Mouse (Mus musculus): ENCODE measurements around the gene Rab11fip4. TPM values are rescaled to one million over a fixed set of nuclear protein-coding genes. Genes with fewer than 3 reads are reported as not detected.

Gene Rab11fip4
- polyA plus RNA-seq, 1 experiment from 2014 or later, result 0.31 TPM

DNA sequence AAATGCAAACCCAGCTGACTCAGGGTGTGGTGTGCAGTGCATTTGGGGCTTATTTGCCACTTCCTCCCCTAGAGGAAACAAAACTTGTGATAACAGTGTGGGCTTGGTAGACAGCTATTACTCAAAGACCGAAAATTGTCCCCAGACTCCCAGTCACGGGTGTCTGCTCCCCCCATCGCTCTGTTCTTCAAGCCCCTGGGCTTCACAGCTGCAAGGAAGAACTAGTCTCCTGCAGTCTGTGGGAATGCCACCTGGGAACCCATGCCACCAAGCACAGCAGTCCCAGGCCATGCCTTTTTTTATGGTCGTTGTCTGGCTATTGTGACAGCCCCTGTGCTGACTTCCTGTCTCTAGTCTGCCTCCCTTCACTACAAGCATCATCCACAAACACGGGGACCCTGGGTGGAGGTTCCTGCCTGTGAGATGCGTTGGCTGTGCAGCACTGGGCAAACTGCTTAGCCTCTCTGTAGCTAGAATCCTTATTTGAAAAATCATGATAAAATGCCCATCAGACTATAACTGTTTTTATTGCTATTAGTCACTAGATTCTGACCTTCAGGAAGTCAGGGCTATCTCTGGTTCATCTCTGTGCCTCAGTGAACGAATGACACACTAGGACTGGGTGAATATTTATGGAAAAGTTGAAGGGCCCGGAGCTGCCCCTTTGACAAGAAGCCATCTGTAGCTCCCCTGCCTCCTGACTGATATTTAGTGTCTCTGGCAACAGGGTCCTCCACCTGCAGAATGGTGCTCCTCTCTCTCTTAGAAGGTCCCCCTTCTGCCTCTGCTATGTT lies 50.1 kb downstream of the Rab11fip4 start:
- Histone ChIP-seq H3K9me3 (no peaks in the 10 kb centered on the region), H3K27ac (replicated peaks) (no peak overlapping the region), H3K27me3 (replicated peaks) (peaks cover 23% of the 10 kb centered on the region), H3K4me2 (no peak overlapping the region), H3K9ac (no peak overlapping the region), H3K4me1 (peaks cover 29% of the 10 kb centered on the region), H3K4me3 (no peak overlapping the region), H3K36me3 (no peaks in the 10 kb centered on the region)
- ATAC-seq (ENCODE audit: extremely low read depth, insufficient number of reproducible peaks, low FRiP score, low TSS enrichment), result no peak
- 44% methylated on average over 8 of the region's 8 CpGs for WGBS

DNA sequence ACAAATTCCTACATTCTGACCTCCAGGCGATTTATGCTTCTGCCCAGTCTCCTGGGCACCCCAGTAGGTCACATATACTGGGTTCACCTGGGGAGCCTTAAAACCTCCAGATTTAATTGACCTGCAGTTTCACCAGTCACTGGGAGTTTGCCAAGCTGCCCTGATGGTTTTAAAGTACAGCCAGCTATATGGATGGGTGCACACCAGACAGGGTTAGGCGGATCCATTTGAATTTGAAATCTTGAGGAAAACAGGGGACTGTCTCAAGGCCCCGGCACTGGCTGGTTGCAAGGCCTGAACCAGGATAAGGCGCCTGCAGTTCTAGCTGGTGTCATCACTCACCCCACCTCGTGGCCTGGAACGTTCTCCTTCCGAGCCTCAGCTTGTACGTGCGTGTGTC lies 52.7 kb downstream of the Rab11fip4 start:
- Histone ChIP-seq H3K27me3 (replicated peaks) (peaks cover 41% of the 10 kb centered on the region), H3K4me1 (peaks cover 42% of the 10 kb centered on the region), H3K4me3 (no peak overlapping the region), H3K9ac (no peak overlapping the region), H3K4me2 (no peak overlapping the region), H3K36me3 (no peaks in the 10 kb centered on the region), H3K27ac (replicated peaks) (no peak overlapping the region), H3K9me3 (no peaks in the 10 kb centered on the region)
- ATAC-seq (ENCODE audit: extremely low read depth, insufficient number of reproducible peaks, low FRiP score, low TSS enrichment), result no peak
- whole genome bisulfite sequencing, result 66% methylated on average over 9 of the region's 9 CpGs

DNA sequence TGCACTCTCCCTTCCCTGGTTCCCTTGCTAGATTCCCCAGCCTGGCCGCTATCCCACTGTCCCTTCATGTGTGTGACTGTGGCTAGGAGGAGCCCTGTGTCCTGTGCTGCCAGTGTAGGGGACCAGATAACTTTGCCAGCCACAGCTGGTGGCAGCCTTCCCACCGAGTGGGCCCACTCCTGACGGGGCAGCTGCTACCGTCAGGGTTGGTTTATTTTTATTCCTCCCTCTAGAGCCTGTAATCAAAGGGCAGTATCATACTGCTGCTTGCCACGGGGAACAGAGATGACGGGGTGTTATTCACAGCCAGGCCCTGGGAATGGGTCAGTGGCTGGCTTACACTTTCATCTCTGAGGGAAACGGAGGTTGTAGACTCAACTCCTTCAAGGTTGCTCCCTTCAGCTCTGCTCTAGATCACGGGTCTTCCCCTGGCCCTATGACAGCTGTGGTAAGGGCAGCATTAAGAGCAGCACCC lies 53.7 kb downstream of the Rab11fip4 start:
- Histone ChIP-seq H3K36me3 (no peaks in the 10 kb centered on the region), H3K4me3 (no peak overlapping the region), H3K4me1 (peaks cover 41% of the 10 kb centered on the region), H3K9ac (no peak overlapping the region), H3K27ac (replicated peaks) (no peak overlapping the region; the same call in 1 of the 2 replicates), H3K27me3 (replicated peaks) (peaks cover 50% of the 10 kb centered on the region), H3K9me3 (no peaks in the 10 kb centered on the region), H3K4me2 (no peak overlapping the region)
- WGBS, result 25% methylated on average over 8 of the region's 8 CpGs
- ATAC-seq (ENCODE audit: extremely low read depth, insufficient number of reproducible peaks, low FRiP score, low TSS enrichment), result no peak

DNA sequence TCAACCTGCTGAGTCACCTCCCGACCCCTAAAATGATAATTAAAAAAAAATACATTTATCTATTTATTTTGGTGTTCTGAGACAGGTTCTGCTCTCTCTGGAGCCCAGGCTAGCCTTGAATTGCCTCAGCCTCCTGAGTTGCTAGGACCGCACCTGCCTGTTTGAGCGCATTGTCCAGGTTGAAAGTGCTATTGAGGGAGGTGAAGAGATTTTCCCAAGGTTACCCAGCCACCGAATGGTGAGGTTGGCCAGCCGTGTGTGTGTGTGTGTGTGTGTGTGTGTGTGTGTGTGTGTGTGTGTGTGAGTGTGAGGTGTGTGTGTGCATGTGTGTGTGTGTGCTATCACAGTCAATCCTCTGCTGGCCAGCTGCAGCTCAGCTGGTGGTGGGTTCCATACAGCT lies 55.0 kb downstream of the Rab11fip4 start:
- no peak overlapping the region for H3K4me2 ChIP-seq
- H3K9me3 ChIP-seq, result no peaks in the 10 kb centered on the region
- no peak overlapping the region for H3K27ac ChIP-seq (replicated peaks)
- ATAC-seq (ENCODE audit: extremely low read depth, insufficient number of reproducible peaks, low FRiP score, low TSS enrichment), result no peak
- no peaks in the 10 kb centered on the region for H3K36me3 ChIP-seq
- 61% methylated on average over 5 of the region's 5 CpGs for WGBS
- H3K27me3 ChIP-seq (replicated peaks), result peaks cover 53% of the 10 kb centered on the region
- H3K9ac ChIP-seq, result no peak overlapping the region
- H3K4me3 ChIP-seq, result no peak overlapping the region
- H3K4me1 ChIP-seq, result peaks cover 30% of the 10 kb centered on the region

DNA sequence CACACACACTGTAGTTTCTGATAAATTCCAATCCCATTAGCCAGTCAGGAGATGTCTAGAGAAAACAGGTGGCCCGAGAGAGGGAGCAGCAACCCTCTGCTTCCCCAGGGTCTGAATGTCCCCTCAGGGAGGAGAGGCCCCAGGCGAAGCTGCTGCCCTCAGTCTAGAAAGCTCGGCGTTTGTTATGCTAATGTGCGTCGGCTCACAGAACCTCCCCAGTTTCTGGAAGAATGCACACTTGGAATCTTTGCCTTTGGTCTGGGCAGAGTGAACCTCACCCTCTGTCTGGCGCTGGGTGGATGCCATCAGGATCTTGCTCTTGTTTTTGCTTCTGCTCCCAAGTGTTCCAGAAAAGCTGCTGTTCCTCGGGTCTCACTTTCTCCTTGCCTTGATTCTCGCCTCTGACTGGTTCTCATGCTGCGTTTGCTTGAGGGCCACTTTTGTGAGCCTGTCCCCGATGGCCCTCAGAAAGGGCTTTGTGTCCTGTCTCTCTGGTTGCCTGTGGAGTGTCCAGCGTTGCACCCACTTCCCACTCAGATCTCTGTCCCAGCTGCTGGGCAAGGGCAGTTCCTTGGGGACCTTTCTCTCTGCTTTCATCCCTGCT lies 55.6 kb downstream of the Rab11fip4 start:
- ATAC-seq (ENCODE audit: extremely low read depth, insufficient number of reproducible peaks, low FRiP score, low TSS enrichment), result no peak
- WGBS, result 31% methylated on average over 12 of the region's 12 CpGs
- Histone ChIP-seq H3K4me2 (no peak overlapping the region), H3K27ac (replicated peaks) (no peak overlapping the region), H3K27me3 (replicated peaks) (peaks cover 58% of the 10 kb centered on the region), H3K4me1 (peaks cover 25% of the 10 kb centered on the region), H3K9ac (no peak overlapping the region; the same call in 1 of the 2 replicates), H3K9me3 (no peaks in the 10 kb centered on the region), H3K36me3 (no peaks in the 10 kb centered on the region), H3K4me3 (no peak overlapping the region)

DNA sequence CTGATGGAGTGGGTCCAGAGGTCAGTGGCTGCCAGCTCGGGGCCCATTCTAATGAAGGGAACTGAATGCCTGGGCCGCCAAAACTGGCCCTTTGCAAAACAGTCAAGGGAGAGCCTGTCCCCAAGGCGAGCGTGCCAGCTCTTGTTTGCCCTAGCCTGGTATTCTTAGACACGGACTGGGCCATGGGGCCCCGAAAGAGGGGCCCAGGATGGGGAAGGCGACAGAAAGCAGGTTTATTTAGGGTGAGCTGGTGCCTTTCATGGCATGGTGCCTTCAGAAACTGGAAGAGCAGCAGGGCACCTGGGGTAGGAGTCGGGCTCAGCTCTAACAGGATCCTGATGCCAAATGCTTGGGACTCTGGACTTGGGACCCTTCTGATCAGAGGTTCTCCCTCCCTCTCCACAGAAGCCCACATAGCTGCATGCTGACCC lies 56.1 kb downstream of the Rab11fip4 start:
- Histone ChIP-seq H3K4me1 (peaks cover 24% of the 10 kb centered on the region), H3K27ac (replicated peaks) (no peak overlapping the region), H3K9me3 (no peaks in the 10 kb centered on the region), H3K36me3 (no peaks in the 10 kb centered on the region), H3K4me2 (no peak overlapping the region), H3K4me3 (no peak overlapping the region), H3K9ac (no peak overlapping the region; the same call in 1 of the 2 replicates), H3K27me3 (replicated peaks) (peaks cover 63% of the 10 kb centered on the region)
- ATAC-seq (ENCODE audit: extremely low read depth, insufficient number of reproducible peaks, low FRiP score, low TSS enrichment), result no peak
- WGBS, result 51% methylated on average over 8 of the region's 8 CpGs

DNA sequence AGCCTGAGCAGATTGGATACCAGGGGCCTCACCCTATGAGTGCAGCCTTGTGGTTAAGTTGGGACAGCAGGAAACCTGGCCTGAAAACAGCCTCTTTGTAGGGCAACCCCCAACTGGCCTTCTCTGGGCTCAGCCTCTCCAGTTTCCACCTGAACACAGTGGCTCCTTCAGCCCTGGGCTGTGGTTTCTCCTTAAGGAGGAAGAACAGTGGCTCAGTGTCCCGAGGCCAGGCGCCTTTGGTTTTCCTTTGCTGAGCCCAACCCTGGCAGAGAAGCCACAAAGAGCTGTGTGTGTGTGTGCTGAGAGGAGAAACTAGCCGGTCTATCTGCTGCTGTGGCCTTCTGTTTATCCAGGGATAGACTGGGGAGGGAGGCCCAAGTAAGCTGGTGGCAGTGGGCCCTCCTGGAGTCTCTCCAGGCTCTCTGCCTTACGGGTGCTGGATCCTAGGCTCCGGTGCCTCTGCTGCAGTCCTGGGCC lies 59.4 kb downstream of the Rab11fip4 start:
- no peaks in the 10 kb centered on the region for H3K36me3 ChIP-seq
- ATAC-seq (ENCODE audit: extremely low read depth, insufficient number of reproducible peaks, low FRiP score, low TSS enrichment), result no peak
- peaks cover 12% of the 10 kb centered on the region for H3K4me1 ChIP-seq
- no peaks in the 10 kb centered on the region for H3K9me3 ChIP-seq
- no peak overlapping the region for H3K27ac ChIP-seq (replicated peaks)
- peaks cover 58% of the 10 kb centered on the region for H3K27me3 ChIP-seq (replicated peaks)
- H3K4me3 ChIP-seq, result no peak overlapping the region
- no peak overlapping the region for H3K9ac ChIP-seq
- WGBS, result 59% methylated on average over 5 of the region's 5 CpGs
- no peak overlapping the region for H3K4me2 ChIP-seq

DNA sequence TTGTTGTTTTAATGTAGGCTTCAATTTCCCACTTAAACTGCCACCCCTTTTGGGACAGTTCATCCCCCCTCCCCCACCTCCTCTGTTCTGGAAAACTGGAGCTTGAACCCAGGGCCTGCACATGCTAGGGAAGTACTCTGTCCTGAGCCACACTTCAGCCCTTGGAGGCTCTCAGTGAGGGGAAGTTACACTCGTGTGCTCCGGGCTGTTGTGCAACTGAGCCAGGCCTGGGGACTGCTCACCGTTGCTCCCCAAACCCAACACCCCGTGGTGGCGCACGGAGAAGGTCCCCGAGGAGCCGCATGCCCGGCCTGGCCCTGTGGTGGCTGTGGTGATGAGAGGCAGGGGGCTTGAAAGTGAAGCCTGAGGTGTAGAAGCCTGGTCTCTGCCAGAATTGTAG lies 61.2 kb downstream of the Rab11fip4 start:
- Histone ChIP-seq H3K27ac (replicated peaks) (no peak overlapping the region), H3K4me2 (no peak overlapping the region), H3K9me3 (no peaks in the 10 kb centered on the region), H3K36me3 (no peaks in the 10 kb centered on the region), H3K9ac (no peak overlapping the region), H3K4me1 (peaks cover 3% of the 10 kb centered on the region), H3K4me3 (no peak overlapping the region), H3K27me3 (replicated peaks) (peaks cover 46% of the 10 kb centered on the region)
- ATAC-seq (ENCODE audit: extremely low read depth, insufficient number of reproducible peaks, low FRiP score, low TSS enrichment), result no peak
- 73% methylated on average over 9 of the region's 9 CpGs for WGBS

DNA sequence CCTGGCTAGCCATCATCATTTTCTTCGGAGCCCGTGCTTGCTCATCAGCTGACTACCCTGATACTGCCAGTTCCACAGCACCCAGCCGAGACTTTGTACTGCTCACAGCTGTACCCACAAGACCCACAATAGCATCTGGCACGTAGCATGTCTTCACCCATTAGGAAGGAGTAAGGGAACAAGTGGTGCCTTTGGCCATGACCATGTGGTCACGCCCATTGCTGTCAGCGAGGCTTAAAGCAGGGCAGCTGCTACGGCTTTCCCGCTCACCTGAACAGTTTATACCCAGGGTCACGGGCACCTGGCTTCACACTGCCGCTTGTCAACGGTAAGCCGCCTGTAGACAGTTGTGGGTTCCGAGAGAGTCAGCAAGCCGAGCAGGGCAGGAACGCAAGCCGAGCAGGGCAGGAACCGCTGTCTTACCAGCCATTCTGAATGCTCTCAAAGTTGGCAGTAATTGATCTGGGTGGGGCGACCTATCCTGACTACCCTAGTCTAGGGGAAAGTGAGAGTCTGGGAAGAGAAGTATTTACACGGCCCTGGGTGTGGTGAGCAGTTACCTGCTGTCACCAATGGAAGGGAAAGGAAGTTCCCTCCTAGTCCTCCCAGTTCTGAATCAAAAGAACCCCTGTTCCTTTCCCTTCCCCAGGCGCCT lies 62.0 kb downstream of the Rab11fip4 start:
- Histone ChIP-seq H3K4me3 (no peak overlapping the region), H3K9ac (no peak overlapping the region), H3K27ac (replicated peaks) (no peak overlapping the region), H3K36me3 (no peaks in the 10 kb centered on the region), H3K27me3 (replicated peaks) (peaks cover 38% of the 10 kb centered on the region), H3K4me1 (no peaks in the 10 kb centered on the region), H3K9me3 (no peaks in the 10 kb centered on the region), H3K4me2 (no peak overlapping the region)
- 76% methylated on average over 20 of the region's 20 CpGs for WGBS
- no peak for ATAC-seq (ENCODE audit: extremely low read depth, insufficient number of reproducible peaks, low FRiP score, low TSS enrichment)

DNA sequence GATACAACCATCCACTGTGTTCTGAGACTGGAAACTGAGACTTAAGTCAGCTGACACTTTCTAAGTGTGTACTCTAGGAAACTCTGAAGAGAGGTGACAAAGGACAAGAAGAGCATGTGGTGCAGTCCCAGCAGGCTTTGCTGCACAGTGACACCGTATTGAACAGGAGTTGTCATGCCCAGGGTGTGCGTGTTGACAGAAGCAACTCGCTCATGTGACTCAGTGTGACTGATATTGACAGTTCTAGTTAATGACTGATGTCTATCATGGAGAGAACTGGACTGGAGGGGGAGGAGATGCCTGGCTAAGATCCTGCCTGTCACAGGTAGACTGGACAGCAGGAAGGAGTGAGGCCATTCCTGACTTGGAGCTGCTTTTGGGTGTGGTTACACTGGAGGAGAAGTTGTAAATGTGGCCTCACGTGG lies 63.4 kb downstream of the Rab11fip4 start:
- H3K4me3 ChIP-seq, result no peak overlapping the region

DNA sequence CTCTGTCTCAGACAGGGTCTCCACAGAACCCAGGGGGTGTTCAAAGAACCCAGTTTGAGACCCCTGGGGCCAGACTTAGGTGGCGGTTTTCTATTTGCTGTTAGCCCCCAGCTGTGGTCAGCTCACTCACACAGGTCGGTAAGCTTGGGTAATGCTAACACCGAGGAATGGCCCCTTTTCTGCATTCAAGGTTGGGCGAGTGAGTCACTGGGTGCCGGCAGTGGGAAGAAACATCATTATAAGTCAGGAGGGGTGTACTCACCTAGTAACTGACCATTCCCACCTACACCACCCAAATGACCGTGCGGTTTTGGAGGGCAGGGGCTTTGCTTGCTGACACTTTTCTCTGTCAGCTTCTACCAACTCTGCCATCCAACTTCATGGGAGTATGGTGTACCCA lies 64.6 kb downstream of the Rab11fip4 start:
- 79% methylated on average over 7 of the region's 7 CpGs for WGBS
- Histone ChIP-seq H3K9ac (no peak overlapping the region), H3K27ac (replicated peaks) (no peak overlapping the region), H3K27me3 (replicated peaks) (peaks cover 44% of the 10 kb centered on the region), H3K9me3 (no peaks in the 10 kb centered on the region), H3K4me2 (no peak overlapping the region), H3K36me3 (no peaks in the 10 kb centered on the region), H3K4me1 (peaks cover 6% of the 10 kb centered on the region), H3K4me3 (no peak overlapping the region)
- ATAC-seq (ENCODE audit: extremely low read depth, insufficient number of reproducible peaks, low FRiP score, low TSS enrichment), result no peak

More for the DNA sequence above, 63.4 kb downstream of the Rab11fip4 start:
- Histone ChIP-seq H3K9me3 (no peaks in the 10 kb centered on the region), H3K36me3 (no peaks in the 10 kb centered on the region), H3K4me1 (no peaks in the 10 kb centered on the region), H3K4me2 (no peak overlapping the region), H3K27ac (replicated peaks) (no peak overlapping the region), H3K9ac (no peak overlapping the region), H3K27me3 (replicated peaks) (peaks cover 38% of the 10 kb centered on the region)
- no peak for ATAC-seq (ENCODE audit: extremely low read depth, insufficient number of reproducible peaks, low FRiP score, low TSS enrichment)
- WGBS, result 56% methylated on average over 4 of the region's 4 CpGs
